Mouse (Mus musculus) bone marrow, adult 2 months (tissue): ENCODE results near the gene Tns3.

Source experiments
- CTCF ChIP-seq: fragments of 200-500 bp; IDR thresholded peaks from 2 replicates; pipeline ENCODE4 v1.5.1; 2011; ENCODE audit warnings: low read length, control low read depth; ENCODE audit not compliant: control insufficient read depth, insufficient read depth
- POLR2A ChIP-seq: fragments of 200-500 bp; IDR thresholded peaks from 2 replicates; pipeline ENCODE4 v1.6.1; 2011; ENCODE audit warnings: low read depth, mild to moderate bottlenecking, control low read depth, low read length, borderline replicate concordance; ENCODE audit not compliant: control insufficient read depth

DNA sequence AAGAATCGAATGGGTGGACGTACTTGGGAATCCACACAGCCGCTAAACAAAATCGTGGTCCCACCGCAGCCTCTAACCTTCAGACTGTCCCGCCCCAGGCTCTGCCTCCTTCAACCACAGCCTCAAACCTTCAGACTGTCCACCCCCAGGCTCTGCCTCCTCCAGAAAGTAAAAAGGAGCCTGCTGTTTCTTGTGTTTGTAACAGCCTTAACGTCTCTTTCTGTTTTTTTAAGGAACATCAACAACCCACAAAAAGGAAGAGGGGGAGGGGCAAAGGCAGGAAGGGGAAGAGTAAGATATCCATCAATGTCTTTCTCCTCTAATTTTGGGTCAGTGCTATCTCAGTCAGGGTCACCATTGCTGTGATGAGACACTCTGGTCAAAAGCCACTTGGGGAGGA lies 25.2 kb upstream of the Tns3 start:
- no peak for TF ChIP-seq CTCF
- TF ChIP-seq POLR2A = no peak
